Mouse (Mus musculus): ENCODE measurements around the gene Slc5a5. TPM values are rescaled to one million over a fixed set of nuclear protein-coding genes. Genes with fewer than 3 reads are reported as not detected.

Slc5a5 gene
- polyA plus RNA-seq, 1 experiment = 1.5 TPM

- no peaks in the 10 kb centered on the region for H3K4me1 ChIP-seq (ENCODE audit: control insufficient read depth, insufficient read depth, low read length)
- H3K27ac ChIP-seq (ENCODE audit: control insufficient read depth, insufficient read depth, low read depth, low read length) = no peak overlapping the region
- no peak overlapping the region for H3K4me3 ChIP-seq (ENCODE audit: control insufficient read depth, low read depth, low read length)
- no peaks in the 10 kb centered on the region; the same call in 1 of the 2 replicates for H3K36me3 ChIP-seq (ENCODE audit: control insufficient read depth, insufficient read depth, low read length)
- no peaks in the 10 kb centered on the region for H3K27me3 ChIP-seq (ENCODE audit: control insufficient read depth, insufficient read depth, low read length)
- TF ChIP-seq CTCF (IDR thresholded peaks at IDR 0.05; ENCODE audit: control insufficient read depth, insufficient read depth, insufficient replicate concordance, low read depth, low read length) (no peak), POLR2A (IDR thresholded peaks at IDR 0.05; ENCODE audit: control insufficient read depth, low read depth, low read length) (no peak)
Observed at GRCm38 (mm10) chr8:70912955-70913354, 20.4 kb upstream of the Slc5a5 start.

DNA sequence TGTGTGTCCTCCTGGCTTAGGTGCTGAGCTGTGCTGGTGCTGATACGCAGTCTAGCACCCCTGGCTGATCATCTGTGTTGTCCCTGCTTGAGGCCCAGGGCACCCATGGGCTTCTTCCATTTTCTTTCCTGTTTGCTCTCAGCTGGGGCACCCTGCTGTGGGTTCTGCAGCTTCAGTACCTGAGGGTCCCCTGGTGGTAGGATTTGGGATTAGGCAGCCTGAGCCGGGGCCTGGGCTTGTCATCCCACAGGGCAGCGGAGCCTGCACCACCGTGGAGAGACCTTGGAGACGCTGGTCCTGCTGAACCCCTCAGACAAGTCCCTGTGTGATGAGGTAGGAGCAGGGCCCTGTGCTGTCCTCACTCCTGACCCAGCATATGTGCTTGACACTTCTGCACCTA, 19.0 kb upstream of the Slc5a5 start:
- Histone ChIP-seq H3K4me3 (ENCODE audit: control insufficient read depth, low read depth, low read length) (no peak overlapping the region), H3K4me1 (ENCODE audit: control insufficient read depth, insufficient read depth, low read length) (peaks cover 3% of the 10 kb centered on the region; the same call in 1 of the 2 replicates), H3K36me3 (ENCODE audit: control insufficient read depth, insufficient read depth, low read length) (no peaks in the 10 kb centered on the region; the same call in 1 of the 2 replicates), H3K27ac (ENCODE audit: control insufficient read depth, insufficient read depth, low read depth, low read length) (no peak overlapping the region), H3K27me3 (ENCODE audit: control insufficient read depth, insufficient read depth, low read length) (no peaks in the 10 kb centered on the region)
- TF ChIP-seq CTCF (IDR thresholded peaks at IDR 0.05; ENCODE audit: control insufficient read depth, insufficient read depth, insufficient replicate concordance, low read depth, low read length) (no peak), POLR2A (IDR thresholded peaks at IDR 0.05; ENCODE audit: control insufficient read depth, low read depth, low read length) (no peak)

GRCm38 (mm10) chr8:70907518-70907917, 15.0 kb upstream of the Slc5a5 start:
- Histone ChIP-seq H3K27ac (ENCODE audit: control insufficient read depth, insufficient read depth, low read depth, low read length) (no peak overlapping the region), H3K4me1 (ENCODE audit: control insufficient read depth, insufficient read depth, low read length) (peaks cover 6% of the 10 kb centered on the region), H3K36me3 (ENCODE audit: control insufficient read depth, insufficient read depth, low read length) (no peaks in the 10 kb centered on the region), H3K4me3 (ENCODE audit: control insufficient read depth, low read depth, low read length) (no peak overlapping the region), H3K27me3 (ENCODE audit: control insufficient read depth, insufficient read depth, low read length) (no peaks in the 10 kb centered on the region)
- no peak for TF ChIP-seq POLR2A (IDR thresholded peaks at IDR 0.05; ENCODE audit: control insufficient read depth, low read depth, low read length)
- no peak for TF ChIP-seq CTCF (IDR thresholded peaks at IDR 0.05; ENCODE audit: control insufficient read depth, insufficient read depth, insufficient replicate concordance, low read depth, low read length)

GRCm38 (mm10) chr8:70905831-70906736, 13.5 kb upstream of the Slc5a5 start, which contains the start of gene Map1s:
Gene Map1s, plus strand, starts transcription at chr8:70905932.
- no peaks in the 10 kb centered on the region for H3K27me3 ChIP-seq (ENCODE audit: control insufficient read depth, insufficient read depth, low read length)
- H3K27ac ChIP-seq (ENCODE audit: control insufficient read depth, insufficient read depth, low read depth, low read length) = peak within 1 kb of the TSS; percentile 77
- H3K36me3 ChIP-seq (ENCODE audit: control insufficient read depth, insufficient read depth, low read length) = no peaks in the 10 kb centered on the region
- peaks cover 6% of the 10 kb centered on the region for H3K4me1 ChIP-seq (ENCODE audit: control insufficient read depth, insufficient read depth, low read length)
- peak within 1 kb of the TSS; percentile 92 for H3K4me3 ChIP-seq (ENCODE audit: control insufficient read depth, low read depth, low read length)
- TF ChIP-seq POLR2A (IDR thresholded peaks at IDR 0.05; ENCODE audit: control insufficient read depth, low read depth, low read length) (peak; percentile 65), CTCF (IDR thresholded peaks at IDR 0.05; ENCODE audit: control insufficient read depth, insufficient read depth, insufficient replicate concordance, low read depth, low read length) (no peak)

GRCm38 (mm10) chr8:70905463-70905830, 12.9 kb upstream of the Slc5a5 start:
- peaks cover 6% of the 10 kb centered on the region for H3K4me1 ChIP-seq (ENCODE audit: control insufficient read depth, insufficient read depth, low read length)
- H3K36me3 ChIP-seq (ENCODE audit: control insufficient read depth, insufficient read depth, low read length) = no peaks in the 10 kb centered on the region
- TF ChIP-seq CTCF (IDR thresholded peaks at IDR 0.05; ENCODE audit: control insufficient read depth, insufficient read depth, insufficient replicate concordance, low read depth, low read length) (no peak), POLR2A (IDR thresholded peaks at IDR 0.05; ENCODE audit: control insufficient read depth, low read depth, low read length) (no peak)
- H3K4me3 ChIP-seq (ENCODE audit: control insufficient read depth, low read depth, low read length) = peak overlapping the region; percentile 92
- peak overlapping the region; percentile 23; the same call in 1 of the 2 replicates for H3K27ac ChIP-seq (ENCODE audit: control insufficient read depth, insufficient read depth, low read depth, low read length)
- no peaks in the 10 kb centered on the region for H3K27me3 ChIP-seq (ENCODE audit: control insufficient read depth, insufficient read depth, low read length)

GRCm38 (mm10) chr8:70904532-70904931, 12.0 kb upstream of the Slc5a5 start:
- H3K4me1 ChIP-seq (ENCODE audit: control insufficient read depth, insufficient read depth, low read length) = peaks cover 6% of the 10 kb centered on the region
- no peaks in the 10 kb centered on the region for H3K36me3 ChIP-seq (ENCODE audit: control insufficient read depth, insufficient read depth, low read length)
- no peak overlapping the region for H3K4me3 ChIP-seq (ENCODE audit: control insufficient read depth, low read depth, low read length)
- H3K27ac ChIP-seq (ENCODE audit: control insufficient read depth, insufficient read depth, low read depth, low read length) = no peak overlapping the region
- H3K27me3 ChIP-seq (ENCODE audit: control insufficient read depth, insufficient read depth, low read length) = no peaks in the 10 kb centered on the region
- no peak for TF ChIP-seq CTCF (IDR thresholded peaks at IDR 0.05; ENCODE audit: control insufficient read depth, insufficient read depth, insufficient replicate concordance, low read depth, low read length)
- TF ChIP-seq POLR2A (IDR thresholded peaks at IDR 0.05; ENCODE audit: control insufficient read depth, low read depth, low read length) = no peak

- H3K4me1 ChIP-seq (ENCODE audit: control insufficient read depth, insufficient read depth, low read length) = peaks cover 6% of the 10 kb centered on the region
- TF ChIP-seq CTCF (IDR thresholded peaks at IDR 0.05; ENCODE audit: control insufficient read depth, insufficient read depth, insufficient replicate concordance, low read depth, low read length) (no peak), POLR2A (IDR thresholded peaks at IDR 0.05; ENCODE audit: control insufficient read depth, low read depth, low read length) (no peak)
- no peak overlapping the region for H3K4me3 ChIP-seq (ENCODE audit: control insufficient read depth, low read depth, low read length)
- no peaks in the 10 kb centered on the region for H3K27me3 ChIP-seq (ENCODE audit: control insufficient read depth, insufficient read depth, low read length)
- H3K27ac ChIP-seq (ENCODE audit: control insufficient read depth, insufficient read depth, low read depth, low read length) = no peak overlapping the region
- no peaks in the 10 kb centered on the region for H3K36me3 ChIP-seq (ENCODE audit: control insufficient read depth, insufficient read depth, low read length)
Observed at GRCm38 (mm10) chr8:70903582-70903981, 11.0 kb upstream of the Slc5a5 start.
